Mouse (Mus musculus): ENCODE measurements around the gene Gm7361.
"Not testable (repeated sequence)": the region's sequence is repeated elsewhere in the genome, so short reads cannot be mapped to it uniquely, and the experiment has no call there.

Gm7361 gene

GRCm38 (mm10) chr5:26257391-26257790 lies at the start of gene Gm7361:
Gene Gm7361, plus strand, starts transcription at chr5:26257691.
- DNase-seq (ENCODE audit: low spot score), result not testable (repeated sequence)

- DNase-seq (ENCODE audit: low spot score), result no peak
These were observed 46.5 kb upstream of the Gm7361 start for GRCm38 (mm10) chr5:26211030-26211429.

DNA sequence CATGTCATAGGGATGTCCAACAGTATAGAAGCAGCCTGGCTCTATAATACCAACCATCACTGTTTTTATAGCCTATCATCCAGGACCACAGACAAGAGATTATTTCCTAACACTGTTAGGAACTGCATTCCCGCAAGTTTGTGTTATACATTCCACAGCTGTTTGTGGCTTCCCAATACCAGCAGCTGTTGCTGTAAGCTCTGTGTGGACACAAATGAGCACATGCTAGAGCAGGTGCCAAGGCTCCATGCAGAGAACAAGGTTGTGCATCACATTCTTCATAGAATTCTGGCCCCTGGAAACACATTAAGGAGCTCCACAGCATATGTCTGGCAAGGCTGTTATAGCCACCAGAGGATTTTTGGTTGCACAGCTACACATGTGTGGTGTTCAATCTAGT lies 35.4 kb upstream of the Gm7361 start:
- no peak for DNase-seq (ENCODE audit: low spot score)

GRCm38 (mm10) chr5:26266656-26267055 lies 9.2 kb downstream of the Gm7361 start:
- not testable (repeated sequence) for DNase-seq (ENCODE audit: low spot score)

GRCm38 (mm10) chr5:26280361-26280760 lies 22.9 kb downstream of the Gm7361 start:
- DNase-seq (ENCODE audit: low spot score), result no peak

DNA sequence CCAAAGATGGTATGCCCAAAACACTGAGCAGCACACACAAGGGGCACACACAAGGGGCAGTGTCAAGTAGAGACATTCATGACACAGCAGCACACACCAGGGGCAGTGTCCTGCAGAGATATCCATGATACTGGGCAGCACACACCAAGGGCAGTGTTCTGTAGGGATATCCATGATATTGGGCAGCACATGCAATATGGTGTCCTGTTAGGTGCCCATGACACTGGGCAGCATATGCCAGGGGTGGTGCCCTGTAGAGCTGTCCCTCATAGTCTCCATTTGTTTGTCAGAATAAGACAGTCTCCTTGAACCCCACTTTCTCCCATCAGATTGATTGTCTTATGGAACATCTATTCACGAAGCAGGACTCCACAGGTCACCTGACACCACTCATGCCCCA lies 24.2 kb downstream of the Gm7361 start:
- DNase-seq (ENCODE audit: low spot score), result no peak

GRCm38 (mm10) chr5:26282282-26282681 lies 24.8 kb downstream of the Gm7361 start:
- peak; percentile 16 for DNase-seq (ENCODE audit: low spot score)

- DNase-seq (ENCODE audit: low spot score), result no peak
These were observed 25.9 kb downstream of the Gm7361 start for GRCm38 (mm10) chr5:26283399-26283798.

GRCm38 (mm10) chr5:26291621-26292020 lies 34.1 kb downstream of the Gm7361 start:
- DNase-seq (ENCODE audit: low spot score), result no peak

GRCm38 (mm10) chr5:26293258-26293657 lies 35.8 kb downstream of the Gm7361 start:
- no peak for DNase-seq (ENCODE audit: low spot score)
